Comparison of ENCODE assay signal across 8 mouse cellular contexts in the genomic region with DNA sequence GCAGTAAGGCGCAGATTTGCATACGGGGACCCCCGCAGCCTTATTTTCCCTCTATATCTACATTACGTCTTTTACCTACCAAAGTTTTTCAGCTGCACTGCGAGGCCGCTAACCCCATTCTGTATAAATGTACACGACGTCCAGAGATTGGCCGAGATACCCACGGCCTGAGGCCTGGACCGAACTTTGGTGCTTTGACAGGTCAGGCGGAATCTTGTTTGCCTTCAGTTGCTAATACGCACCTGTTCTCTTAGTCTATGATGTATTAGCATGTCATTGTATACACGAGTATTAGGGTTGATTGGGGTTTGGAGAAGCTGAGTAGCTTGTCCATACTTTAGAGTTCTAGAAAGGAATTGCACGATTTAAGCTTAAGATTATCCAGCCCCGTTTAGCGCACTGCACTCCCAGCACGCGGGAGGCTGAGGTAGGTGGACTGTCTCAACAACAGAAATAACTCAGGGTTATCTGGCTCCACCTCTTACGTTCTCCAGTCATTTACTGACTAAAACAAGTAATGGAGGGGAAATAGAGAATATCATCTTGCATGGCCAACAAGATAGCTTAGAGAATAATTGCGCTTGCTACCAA. TPM values are rescaled to one million over a fixed set of nuclear protein-coding genes. Genes with fewer than 3 reads are reported as not detected.
A peak's percentile ranks its signal among the peaks of the same experiment; 100 is the strongest.
DNase-seq lines count a peak whose midpoint lies in the region; ATAC-seq and TF ChIP-seq lines count a peak whose summit lies in the region.

No protein-coding gene starts in this region.

- peaks cover 3% of the 10 kb centered on the region; the same call in 1 of the 2 replicates for H3K79me2 ChIP-seq in heart, adult 2 months (replicated peaks; ENCODE audit: control insufficient read depth, insufficient read depth, low read length)
- peaks cover 21% of the 10 kb centered on the region for H3K79me2 ChIP-seq in CH12.LX (replicated peaks; ENCODE audit: control insufficient read depth, extremely low read depth, insufficient read depth, poor library complexity, severe bottlenecking)

- TF ChIP-seq CTCF in heart, adult 2 months (IDR thresholded peaks at IDR 0.05) = no peak
- no peak for TF ChIP-seq CTCF in CH12.LX (conservative IDR thresholded peaks at IDR 0.05 in 1 of 2, IDR thresholded peaks at IDR 0.05 in 1 of 2; ENCODE audit: low read depth in 2 of 2, low read length in 2 of 2)
- no peak for TF ChIP-seq CTCF in embryonic fibroblast, embryonic 13.5 days (IDR thresholded peaks at IDR 0.05; ENCODE audit: borderline replicate concordance, insufficient read depth, low read length)
- TF ChIP-seq CTCF in small intestine, adult 2 months (IDR thresholded peaks at IDR 0.05; ENCODE audit: extremely low read depth, insufficient read length, insufficient replicate concordance, low read depth, low read length) = no peak

- H3K27me3 ChIP-seq in heart, adult 2 months (ENCODE audit: control insufficient read depth, insufficient read depth, low read length) = no peaks in the 10 kb centered on the region
- no peaks in the 10 kb centered on the region for H3K27me3 ChIP-seq in CH12.LX (replicated peaks)
- H3K27me3 ChIP-seq in limb, embryonic 13.5 days = peaks cover 8% of the 10 kb centered on the region
- H3K27me3 ChIP-seq in small intestine, adult 2 months (ENCODE audit: control insufficient read depth, insufficient read depth, low read length) = no peaks in the 10 kb centered on the region

- H3K4me1 ChIP-seq in heart, adult 2 months (ENCODE audit: control insufficient read depth, insufficient read depth, low read length) = peaks cover 5% of the 10 kb centered on the region
- peaks cover 2 to 28% of the 10 kb centered on the region in 2 experiments; a peak in 2 of 4 replicates for H3K4me1 ChIP-seq in CH12.LX (ENCODE audit: control insufficient read depth in 1 of 2, insufficient read depth in 2 of 2)
- H3K4me1 ChIP-seq in embryonic fibroblast, embryonic 13.5 days (ENCODE audit: control insufficient read depth, insufficient read depth, low read length) = no peaks in the 10 kb centered on the region
- peaks cover 5% of the 10 kb centered on the region; the same call in 1 of the 2 replicates for H3K4me1 ChIP-seq in limb, embryonic 13.5 days
- peaks cover 4% of the 10 kb centered on the region; the same call in 1 of the 2 replicates for H3K4me1 ChIP-seq in small intestine, adult 2 months (ENCODE audit: control insufficient read depth, insufficient read depth, insufficient read length, low read length)

- no peak; the same call in 1 of the 2 replicates for ATAC-seq in limb, embryonic 13.5 days (ENCODE audit: low FRiP score, low read depth)

- no peak for TF ChIP-seq POLR2A in heart, adult 2 months (IDR thresholded peaks at IDR 0.05; ENCODE audit: insufficient read depth, low read depth, low read length)
- peak; percentile 54 for TF ChIP-seq POLR2A in CH12.LX (IDR thresholded peaks at IDR 0.05; ENCODE audit: low read depth, low read length)
- TF ChIP-seq POLR2A in embryonic fibroblast, embryonic 13.5 days (IDR thresholded peaks at IDR 0.05; ENCODE audit: low read depth, low read length) = no peak
- no peak for TF ChIP-seq POLR2A in small intestine, adult 2 months (IDR thresholded peaks at IDR 0.05; ENCODE audit: low read depth, low read length)

- H3K36me3 ChIP-seq in heart, adult 2 months (ENCODE audit: control insufficient read depth, insufficient read depth, low read length) = peaks cover 5% of the 10 kb centered on the region
- peaks cover 0 to 3% of the 10 kb centered on the region in 2 experiments for H3K36me3 ChIP-seq in CH12.LX (replicated peaks in 1 of 2; ENCODE audit: control insufficient read depth in 1 of 2, insufficient read depth in 1 of 2, low read length in 1 of 2)
- no peaks in the 10 kb centered on the region for H3K36me3 ChIP-seq in limb, embryonic 13.5 days
- H3K36me3 ChIP-seq in small intestine, adult 2 months (ENCODE audit: control insufficient read depth, insufficient read depth, low read length) = no peaks in the 10 kb centered on the region

- intact Hi-C loops in heart, adult 2 months (cut with DNase I) = loop anchor here (2.0 to 5.0 kb wide), 3 partner anchors 107 to 464 kb away; partner anchors contain the start of genes Papolg, Pex13, Pus10 and Usp34

- TF ChIP-seq RAD21 in CH12.LX (IDR thresholded peaks at IDR 0.05; ENCODE audit: low read depth, low read length) = no peak

- peak overlapping the region; percentile 98 for H3K27ac ChIP-seq in heart, adult 2 months
- H3K27ac ChIP-seq in CH12.LX (ENCODE audit: insufficient read depth, low read depth) = peak overlapping the region; percentile 97
- peak overlapping the region; percentile 94 for H3K27ac ChIP-seq in embryonic fibroblast, embryonic 13.5 days (ENCODE audit: insufficient read depth, low read length)
- peak overlapping the region; percentile 87 for H3K27ac ChIP-seq in limb, embryonic 13.5 days
- peak overlapping the region; percentile 93 for H3K27ac ChIP-seq in small intestine, adult 2 months (ENCODE audit: insufficient read depth, low read depth, low read length)

- peak overlapping the region; percentile 39 for H3K4me2 ChIP-seq in CH12.LX (ENCODE audit: insufficient read depth, low read depth, poor library complexity, severe bottlenecking)
- peak overlapping the region; percentile 74 for H3K4me2 ChIP-seq in limb, embryonic 13.5 days (replicated peaks)

- WGBS in heart, adult 2 months = 8% methylated on average over 21 of the region's 21 CpGs
- WGBS in limb, embryonic 13.5 days = 6% methylated on average over 21 of the region's 21 CpGs
- 8% methylated on average over 21 of the region's 21 CpGs for WGBS in small intestine, adult 2 months

- dilution Hi-C loops in CH12.LX (cut with MboI; ENCODE audit: extremely low pct_ligation_motif_present, extremely low pct_unique_long_range_greater_than_20kb, low sequenced_read_pairs) = no loop called here

- DNase-seq in heart, adult 2 months = no peak
- no peak for DNase-seq in heart, postnatal 4 days
- no peak for DNase-seq in CH12.LX (ENCODE audit: extremely low read depth)
- DNase-seq in gastrocnemius, postnatal 25 days = no peak
- DNase-seq in embryo, embryonic 9.5 days (ENCODE audit: extremely low spot score) = no peak

- no peak for TF ChIP-seq EP300 in heart, adult 2 months (IDR thresholded peaks at IDR 0.05; ENCODE audit: insufficient read depth, low read depth, low read length)
- TF ChIP-seq EP300 in CH12.LX (IDR thresholded peaks at IDR 0.05; ENCODE audit: low read length) = no peak

- peak overlapping the region; percentile 92 for H3K9ac ChIP-seq in heart, adult 2 months (ENCODE audit: low read depth, low read length)
- H3K9ac ChIP-seq in CH12.LX (ENCODE audit: insufficient read depth, low read depth) = peak overlapping the region; percentile 41
- H3K9ac ChIP-seq in limb, embryonic 13.5 days = peak overlapping the region; percentile 74

- H3K9me3 ChIP-seq in CH12.LX (replicated peaks; ENCODE audit: low read length) = peaks cover 10% of the 10 kb centered on the region
- no peaks in the 10 kb centered on the region for H3K9me3 ChIP-seq in limb, embryonic 13.5 days

- in situ Hi-C loops in CH12.LX (cut with MboI; ENCODE audit: low pct_ligation_motif_present, low pct_unique_long_range_greater_than_20kb, low sequenced_read_pairs) = no loop called here

- H3K4me3 ChIP-seq in heart, adult 2 months = peak overlapping the region; percentile 72
- H3K4me3 ChIP-seq in CH12.LX (replicated peaks in 1 of 3; ENCODE audit: low read depth in 2 of 3, low read length in 2 of 3, poor library complexity in 1 of 3) = peak overlapping the region; percentile 36 to 86 (median 61)
- peak overlapping the region; percentile 76 for H3K4me3 ChIP-seq in embryonic fibroblast, embryonic 13.5 days (ENCODE audit: insufficient read depth, low read length)
- H3K4me3 ChIP-seq in limb, embryonic 13.5 days = peak overlapping the region; percentile 71
- peak overlapping the region; percentile 93 for H3K4me3 ChIP-seq in small intestine, adult 2 months (ENCODE audit: low read depth, low read length)

TF ChIP-seq in CH12.LX, 34 proteins besides CTCF, POLR2A, EP300 and RAD21 (continues in another document):
- TF ChIP-seq MYC (IDR thresholded peaks at IDR 0.05; ENCODE audit: low read depth, low read length) (peak; percentile 50), CHD2 (IDR thresholded peaks at IDR 0.05; ENCODE audit: low read length) (no peak), POLR2AphosphoS2 (IDR thresholded peaks at IDR 0.05; ENCODE audit: low read depth, low read length) (no peak), IRF4 (IDR thresholded peaks at IDR 0.05; ENCODE audit: low read depth, low read length) (peak; percentile 54; the same call in 1 of the 2 replicates), NELFE (IDR thresholded peaks at IDR 0.05; ENCODE audit: low read depth, low read length) (no peak), ZNF384 (IDR thresholded peaks at IDR 0.05; ENCODE audit: low read depth, low read length) (no peak), MEF2A (IDR thresholded peaks at IDR 0.05; ENCODE audit: borderline replicate concordance, low read depth, low read length) (no peak), BHLHE40 (IDR thresholded peaks at IDR 0.05; ENCODE audit: low read depth, low read length) (peak; percentile 48), JUN (IDR thresholded peaks at IDR 0.05; ENCODE audit: insufficient read depth, low read depth, low read length) (no peak), ELF1 (IDR thresholded peaks at IDR 0.05; ENCODE audit: low read depth, low read length) (no peak), ETS1 (conservative IDR thresholded peaks at IDR 0.05; ENCODE audit: low read depth, low read length) (no peak; the same call in 1 of the 2 replicates), ZKSCAN1 (IDR thresholded peaks at IDR 0.05; ENCODE audit: borderline replicate concordance, low read depth, low read length) (no peak), SMC3 (IDR thresholded peaks at IDR 0.05; ENCODE audit: low read depth, low read length) (no peak), KAT2A (IDR thresholded peaks at IDR 0.05; ENCODE audit: insufficient replicate concordance, low read length) (no peak), JUND (conservative IDR thresholded peaks at IDR 0.05; ENCODE audit: low read depth, low read length) (no peak), MAFK (IDR thresholded peaks at IDR 0.05; ENCODE audit: insufficient replicate concordance, low read length) (no peak), MXI1 (IDR thresholded peaks at IDR 0.05; ENCODE audit: low read depth, low read length) (no peak), PAX5 (IDR thresholded peaks at IDR 0.05; ENCODE audit: low read length) (no peak)

RNA-seq across cellular contexts. Expression of gene Rel, which starts 0.8 kb away (rescaled TPM):
- total RNA-seq in heart, adult 2 months (2021) = 1 to 10 TPM; 7.6 to 9.5 TPM
- polyA plus RNA-seq in heart, adult 2 months (2012; rRNA removed) = 3.7 and 8.4 TPM in 2 replicates
- total RNA-seq in heart, postnatal 4 days (2021) = 10 to 100 TPM in 1 of 2 experiments, 1 to 10 TPM in 1; 9.9 to 10.6 TPM
- total RNA-seq in CH12.LX (2012; rRNA removed) (21.5 and 28.4 TPM in 2 replicates), CH12.LX (2014; rRNA removed) (21.1 and 26.2 TPM in 2 replicates)
- polyA plus RNA-seq in CH12.LX (2012; ENCODE audit: insufficient read length, low read depth) = 31.6 and 38.1 TPM in 2 replicates
- 5.8 and 6.8 TPM in 2 replicates for polyA plus RNA-seq in embryonic fibroblast, embryonic 13.5 days (2011; ENCODE audit: insufficient read length, low read depth, missing spikeins)
- polyA plus RNA-seq in limb, embryonic 13.5 days (2015; fragmentation: Nextera tagmentation; extraction: Ambion mirVana) = 0.78 and 0.95 TPM in 2 replicates
- polyA plus RNA-seq in small intestine, adult 2 months (2012; rRNA removed) = 0.67 and 1.5 TPM in 2 replicates
- 1 to 10 TPM; 2.2 to 2.5 TPM for total RNA-seq in gastrocnemius, postnatal 25 days (2021)

Comparison
In these comparisons a context has a peak if more than half of its experiments do, and no peak if none do; other contexts are left out.
1. H3K9ac ChIP-seq: peak in every context shown above with its lines; median percentile 92 in heart, adult 2 months; 74 in limb, embryonic 13.5 days; 41 in CH12.LX.